Mouse (Mus musculus) adrenal gland, postnatal 14 days (tissue): ENCODE data around the gene Vps16. TPM values are rescaled to one million over a fixed set of nuclear protein-coding genes. Genes with fewer than 3 reads are reported as not detected.

ENCODE experiments used
- DNase-seq: peaks from one replicate; pipeline ENCODE4 v3.0.0; 2021; ENCODE audit warnings: mixed read lengths
- total RNA-seq: library from RNA; stranded (reverse); gene quantifications from 2 replicates; pipeline ENCODE4 v1.2.3, GENCODE M21; 2021

Gene Vps16
- total RNA-seq, 1 experiment from 2014 or later: 51.3 TPM

- no peak for DNase-seq
Measured at GRCm38 (mm10) chr2:130421781-130422620, 2.1 kb upstream of the Vps16 start.

- peak; percentile 90 for DNase-seq
Measured at GRCm38 (mm10) chr2:130423397-130424125, 578 bp upstream of the Vps16 start.

GRCm38 (mm10) chr2:130425112-130425511 is 973 bp downstream of the Vps16 start:
- no peak for DNase-seq

GRCm38 (mm10) chr2:130429851-130430250 is 5.7 kb downstream of the Vps16 start:
- no peak for DNase-seq

GRCm38 (mm10) chr2:130430484-130430883 is 6.3 kb downstream of the Vps16 start:
- no peak for DNase-seq

GRCm38 (mm10) chr2:130432157-130432556 is 8.0 kb downstream of the Vps16 start:
- DNase-seq: no peak

GRCm38 (mm10) chr2:130433152-130433551 is 9.0 kb downstream of the Vps16 start:
- DNase-seq: peak; percentile 37

- no peak for DNase-seq
Measured at GRCm38 (mm10) chr2:130436769-130437168, 12.6 kb downstream of the Vps16 start.

- DNase-seq: no peak
Measured at GRCm38 (mm10) chr2:130438861-130439260, 14.7 kb downstream of the Vps16 start.

GRCm38 (mm10) chr2:130439840-130440480 is 15.8 kb downstream of the Vps16 start:
- DNase-seq: no peak

- DNase-seq: no peak
Measured at GRCm38 (mm10) chr2:130442162-130442561, 18.0 kb downstream of the Vps16 start.

- no peak for DNase-seq
Measured at GRCm38 (mm10) chr2:130448449-130448848, 24.3 kb downstream of the Vps16 start.

GRCm38 (mm10) chr2:130449021-130449793 is 25.1 kb downstream of the Vps16 start:
- no peak for DNase-seq

GRCm38 (mm10) chr2:130449794-130450433 is 25.8 kb downstream of the Vps16 start, which contains the start of gene Ptpra:
Gene Ptpra (plus strand): TSS chr2:130450278.
- DNase-seq: peak; percentile 96

GRCm38 (mm10) chr2:130450434-130450796 is 26.3 kb downstream of the Vps16 start:
- peak; percentile 86 for DNase-seq

GRCm38 (mm10) chr2:130451086-130451726 is 27.1 kb downstream of the Vps16 start:
- no peak for DNase-seq

GRCm38 (mm10) chr2:130451727-130452090 is 27.6 kb downstream of the Vps16 start:
- no peak for DNase-seq

- no peak for DNase-seq
Measured at GRCm38 (mm10) chr2:130452266-130452665, 28.1 kb downstream of the Vps16 start.

- DNase-seq: no peak
Measured at GRCm38 (mm10) chr2:130453421-130453820, 29.3 kb downstream of the Vps16 start.

- peak; percentile 20 for DNase-seq
Measured at GRCm38 (mm10) chr2:130454748-130455370, 30.7 kb downstream of the Vps16 start.

- DNase-seq: no peak
Measured at GRCm38 (mm10) chr2:130457871-130458270, 33.7 kb downstream of the Vps16 start.
